ENCODE assay signal across 29 mouse cellular contexts in the genomic region with DNA sequence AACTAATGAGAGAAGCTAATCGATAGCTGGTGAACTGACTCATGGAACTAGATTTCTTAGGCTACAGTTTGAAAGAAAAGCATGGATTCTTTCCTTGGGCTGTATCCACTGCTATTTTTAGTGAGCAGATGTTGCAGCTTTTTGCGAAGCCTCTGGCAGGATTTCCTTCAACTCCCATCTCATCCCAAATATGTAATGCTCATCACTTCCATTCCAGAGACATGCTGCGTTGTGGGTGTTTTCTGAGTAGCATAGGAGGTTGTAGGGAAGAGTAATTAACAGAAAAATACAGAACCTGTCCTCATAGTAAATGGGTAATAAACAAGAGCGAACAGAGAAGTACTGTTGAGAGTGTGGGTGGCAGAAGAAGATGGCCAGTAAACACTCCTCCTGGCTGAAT. TPM values are rescaled to one million over a fixed set of nuclear protein-coding genes. Genes with fewer than 3 reads are reported as not detected.
DNase-seq lines count a peak whose midpoint lies in the region; ATAC-seq lines count a peak whose summit lies in the region.
"Had no signal": no experiment of that assay in that cellular context is flagged by ENCODE, and none has a peak within 500 bp of the region (broad histone marks: within the 10 kb centered on the region; RNA-seq: fewer than 3 reads in every experiment).

No protein-coding gene starts in this region.

- ATAC-seq in forebrain, embryonic 15.5 days (replicated peaks) = no peak
- ATAC-seq: intestine, embryonic 15.5 days had no signal

- intact Hi-C loops in left cerebral cortex, postnatal 25 days (cut with DNase I) = no loop called here

- DNase-seq in forebrain, embryonic 10.5 days (ENCODE audit: extremely low spot score, low spot score) = no peak
- DNase-seq in layer of hippocampus, adult 11-12 months (ENCODE audit: low spot score) = peak; percentile 12
- no peak for DNase-seq in layer of hippocampus, adult 18-20 months (ENCODE audit: low spot score in 2 of 2)
- peak; percentile 41 for DNase-seq in right cerebral cortex, adult 18-20 months
- DNase-seq in right cerebral cortex, postnatal 25 days = no peak
- peak; percentile 26 to 77 for DNase-seq in left cerebral cortex, postnatal 25 days (ENCODE audit: low spot score in 2 of 2)
- DNase-seq in gastrocnemius, postnatal 25 days = no peak
- DNase-seq: adrenal gland, postnatal 14 days; cerebellum, adult 9-11 months; gastrocnemius, adult 2 months; heart, postnatal 14 days; kidney, adult 8-10 months; kidney, postnatal 10 days; liver, embryonic 13.5 days; lung, adult 2 months; lung, postnatal 14 days; thymus, adult 2 months; thymus, postnatal 4 days had no signal

- H3K4me2 ChIP-seq in forebrain, embryonic 15.5 days (replicated peaks) = no peak overlapping the region
- H3K4me2 ChIP-seq: forebrain, embryonic 12.5 days; heart, embryonic 13.5 days; hindbrain, embryonic 13.5 days; intestine, embryonic 15.5 days; liver, embryonic 13.5 days; midbrain, embryonic 11.5 days had no signal

- H3K9me3 ChIP-seq in forebrain, embryonic 15.5 days = no peaks in the 10 kb centered on the region
- no peaks in the 10 kb centered on the region for H3K9me3 ChIP-seq in forebrain, embryonic 10.5 days
- H3K9me3 ChIP-seq: forebrain, embryonic 12.5 days; heart, embryonic 13.5 days; hindbrain, embryonic 13.5 days; intestine, embryonic 15.5 days; liver, embryonic 13.5 days had no signal

- H3K4me1 ChIP-seq in forebrain, embryonic 15.5 days = peaks cover 9% of the 10 kb centered on the region; the same call in 1 of the 2 replicates
- H3K4me1 ChIP-seq in forebrain, embryonic 10.5 days = 0 out of 2 replicates have a peak, but pooled peaks cover 2% of the 10 kb centered on the region
- H3K4me1 ChIP-seq: forebrain, embryonic 12.5 days; heart, embryonic 13.5 days; hindbrain, embryonic 13.5 days; intestine, embryonic 15.5 days; liver, embryonic 13.5 days had no signal

- no peak overlapping the region for H3K9ac ChIP-seq in forebrain, embryonic 15.5 days (replicated peaks)
- H3K9ac ChIP-seq: forebrain, embryonic 12.5 days; heart, embryonic 13.5 days; hindbrain, embryonic 13.5 days; intestine, embryonic 15.5 days; liver, embryonic 13.5 days had no signal

- no peak overlapping the region for H3K4me3 ChIP-seq in forebrain, embryonic 15.5 days
- no peak overlapping the region for H3K4me3 ChIP-seq in forebrain, embryonic 10.5 days
- H3K4me3 ChIP-seq: forebrain, embryonic 12.5 days; gastrocnemius, adult 2 months; heart, embryonic 13.5 days; hindbrain, embryonic 13.5 days; intestine, embryonic 15.5 days; liver, embryonic 13.5 days had no signal

- peak overlapping the region; percentile 59 for H3K27ac ChIP-seq in forebrain, embryonic 15.5 days (replicated peaks)
- no peak overlapping the region for H3K27ac ChIP-seq in forebrain, embryonic 10.5 days
- H3K27ac ChIP-seq: forebrain, embryonic 12.5 days; gastrocnemius, adult 2 months; heart, embryonic 13.5 days; hindbrain, embryonic 13.5 days; intestine, embryonic 15.5 days; liver, embryonic 13.5 days had no signal

- WGBS in forebrain, embryonic 15.5 days = 82% methylated on average over 4 of the region's 4 CpGs
- 93% methylated on average over 4 of the region's 4 CpGs for WGBS in forebrain, embryonic 10.5 days

- no peaks in the 10 kb centered on the region for H3K36me3 ChIP-seq in forebrain, embryonic 15.5 days
- no peaks in the 10 kb centered on the region for H3K36me3 ChIP-seq in forebrain, embryonic 10.5 days (replicated peaks)
- H3K36me3 ChIP-seq: forebrain, embryonic 12.5 days; heart, embryonic 13.5 days; hindbrain, embryonic 13.5 days; intestine, embryonic 15.5 days; liver, embryonic 13.5 days had no signal

- no peaks in the 10 kb centered on the region for H3K27me3 ChIP-seq in forebrain, embryonic 15.5 days
- no peaks in the 10 kb centered on the region for H3K27me3 ChIP-seq in forebrain, embryonic 10.5 days (ENCODE audit: poor library complexity, severe bottlenecking)
- H3K27me3 ChIP-seq: forebrain, embryonic 12.5 days; heart, embryonic 13.5 days; hindbrain, embryonic 13.5 days; intestine, embryonic 15.5 days; liver, embryonic 13.5 days had no signal

RNA-seq across cellular contexts. Expression of a gene that starts 21.8 kb away (rescaled TPM):
- polyA plus RNA-seq in forebrain, embryonic 15.5 days (2015; fragmentation: Nextera tagmentation; extraction: Ambion mirVana) = 38.2 and 40.1 TPM in 2 replicates
- 9.9 and 11.6 TPM in 2 replicates for polyA plus RNA-seq in forebrain, embryonic 10.5 days (2016; fragmentation: Nextera tagmentation; extraction: Ambion mirVana)
- 10 to 100 TPM; 30.1 to 35.4 TPM for total RNA-seq in layer of hippocampus, adult 18-20 months (2021)
- 10 to 100 TPM; 46.8 to 49.3 TPM for total RNA-seq in left cerebral cortex, postnatal 25 days (2021)
- total RNA-seq in gastrocnemius, postnatal 25 days (2021) = under 1 TPM; 0.38 to 0.46 TPM
- total RNA-seq: common myeloid progenitor, adult 5-6 weeks; granulocyte monocyte progenitor cell, adult 5-6 weeks; megakaryocyte progenitor cell, adult 5-6 weeks; monocyte, adult 5-6 weeks; neutrophil, adult 5-6 weeks had no signal

Comparison
In these comparisons a context has a peak if more than half of its experiments do, and no peak if none do; other contexts are left out.
1. DNase-seq: peak in layer of hippocampus, adult 11-12 months (single experiment), right cerebral cortex, adult 18-20 months (single experiment) and left cerebral cortex, postnatal 25 days (2 of 2); none in forebrain, embryonic 10.5 days (single experiment), layer of hippocampus, adult 18-20 months (0 of 2), right cerebral cortex, postnatal 25 days (single experiment) and gastrocnemius, postnatal 25 days (single experiment).
2. RNA of a gene that starts 21.8 kb away (total RNA-seq): 46.8 to 49.3 TPM in left cerebral cortex, postnatal 25 days and 30.1 to 35.4 TPM in layer of hippocampus, adult 18-20 months; 0.38 to 0.46 TPM in gastrocnemius, postnatal 25 days; every median in the first group is over 10 times any median in the second.